Mouse (Mus musculus) liver, adult 2 months (tissue): ENCODE measurements around the gene Cxcl1.

Experiments
- CTCF ChIP-seq: fragments of 200-500 bp; IDR thresholded peaks from 2 replicates; pipeline ENCODE4 v1.5.1; 2011; ENCODE audit warnings: low read depth, low read length, control low read depth
- POLR2A ChIP-seq: fragments of 200-500 bp; IDR thresholded peaks from 2 replicates; pipeline ENCODE4 v1.6.1; 2011; ENCODE audit warnings: low read length, control low read depth; ENCODE audit not compliant: insufficient read depth; ENCODE audit errors: extremely low read depth

DNA sequence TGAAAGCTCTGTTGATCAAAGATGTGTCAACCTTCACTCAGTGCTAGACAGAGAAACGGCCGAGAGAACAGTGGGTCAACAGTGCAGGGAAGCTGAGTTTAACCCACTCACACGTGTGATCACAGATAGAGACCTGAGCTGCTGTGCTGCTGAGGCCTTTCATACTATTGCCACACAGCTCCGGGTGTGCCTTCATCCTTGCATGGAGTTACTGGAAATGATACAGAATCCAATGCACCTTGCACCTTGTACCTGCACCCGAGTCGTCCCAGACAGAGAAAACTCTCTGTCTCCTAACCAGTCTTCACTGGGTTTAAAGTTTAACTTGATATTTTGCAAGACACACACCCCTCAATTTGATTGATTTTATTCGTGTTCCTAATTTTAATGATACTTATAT lies 18.7 kb upstream of the Cxcl1 start:
- TF ChIP-seq POLR2A = no peak
- TF ChIP-seq CTCF = no peak
